Mouse (Mus musculus) heart, postnatal 14 days (tissue): ENCODE results near the gene Slit3. TPM values are rescaled to one million over a fixed set of nuclear protein-coding genes. Genes with fewer than 3 reads are reported as not detected.
A peak's percentile ranks its signal among the peaks of the same experiment; 100 is the strongest.

Experiments
- DNase-seq, 2 experiments: peaks; one replicate each; pipeline ENCODE4 v3.0.0; 2021 to 2022
- intact Hi-C: fragments of 180-260 bp; cut with DNase I; formaldehyde crosslinking; loops from one replicate; pipeline ENCODE4 v1.15.1; 2025
- long read RNA-seq, 2 experiments: library from polyadenylated mRNA; stranded (forward); transcript quantifications; one replicate each; pipeline ENCODE4 v2.0.0; 2021
- total RNA-seq, 2 experiments: library from RNA; stranded (reverse); gene quantifications; 2 replicates each; pipeline ENCODE4 v1.2.3; 2021

Gene Slit3
- 10 to 100 TPM; 12.4 to 15.7 TPM for total RNA-seq
- long read RNA-seq, experiment 1, partial matches to known transcripts: 6 of 6 reads
- long read RNA-seq, experiment 1, other reads (novel, unspliced or antisense): 0 of 6 reads
- long read RNA-seq, experiment 2, partial matches to known transcripts: 4 of 5 reads
- long read RNA-seq, experiment 2, other reads (novel, unspliced or antisense): 1 of 5 reads

DNA sequence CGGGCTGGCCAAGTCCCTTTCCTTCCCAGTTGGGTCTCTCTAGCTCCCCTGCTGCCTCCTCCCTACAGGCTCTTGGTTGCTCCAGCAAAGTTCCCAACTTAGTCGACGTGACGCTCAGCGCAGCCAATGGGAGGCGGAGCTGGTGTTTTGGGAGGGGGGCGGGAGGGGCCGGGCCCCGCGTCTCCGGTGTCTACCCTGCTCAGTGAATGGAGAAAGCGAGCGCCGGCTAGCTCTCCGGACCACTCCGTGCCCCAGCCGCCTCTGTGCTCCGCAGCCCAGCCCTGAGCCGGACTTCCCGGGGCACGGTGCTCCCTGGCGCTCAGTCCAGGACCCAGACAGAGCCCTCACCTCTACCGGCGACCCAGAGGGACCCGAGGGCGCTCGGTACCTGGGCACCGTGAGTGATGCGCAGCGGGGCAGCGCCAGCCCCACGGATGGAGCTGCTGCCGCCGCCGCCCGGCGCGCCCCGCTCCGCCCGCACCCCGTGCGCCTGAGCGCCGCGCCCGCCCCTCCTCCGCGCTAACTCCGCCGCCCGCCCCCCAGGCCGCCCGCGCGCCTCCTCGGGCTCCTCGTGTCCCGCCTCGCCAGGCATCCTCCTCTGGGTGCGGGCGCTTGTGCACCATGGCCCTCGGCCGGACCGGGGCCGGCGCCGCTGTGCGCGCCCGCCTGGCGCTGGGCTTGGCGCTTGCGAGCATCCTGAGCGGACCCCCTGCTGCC is at the start of gene Slit3:
Slit3 (plus strand) TSS at position 331 of the 717 bp plus-strand sequence.
- DNase-seq: peak; percentile 48 to 54
- intact Hi-C loops: loop anchor here (10.0 kb wide), 2 partner anchors 124 to 204 kb away; no protein-coding TSS in a partner anchor

DNA sequence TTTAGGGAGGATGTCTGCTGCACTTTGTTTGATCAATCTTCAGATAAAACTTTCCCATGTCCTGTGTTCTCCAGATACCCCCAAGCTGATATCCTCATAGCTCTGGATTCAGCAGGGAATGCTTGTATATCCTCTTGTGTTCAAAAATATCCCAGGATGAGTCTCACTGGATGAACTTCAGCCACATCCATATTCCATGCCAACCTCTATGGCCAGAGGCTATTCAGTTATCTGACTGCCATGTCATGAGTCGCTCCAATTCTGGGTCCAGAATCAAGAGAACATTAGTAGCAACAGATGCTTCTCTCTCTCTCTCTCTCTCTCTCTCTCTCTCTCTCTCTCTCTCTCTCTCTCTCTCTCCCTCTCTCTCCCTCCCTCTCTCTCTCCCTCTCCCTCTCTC is 49.6 kb upstream of the Slit3 start:
- no peak for DNase-seq
- intact Hi-C loops: no loop called here

DNA sequence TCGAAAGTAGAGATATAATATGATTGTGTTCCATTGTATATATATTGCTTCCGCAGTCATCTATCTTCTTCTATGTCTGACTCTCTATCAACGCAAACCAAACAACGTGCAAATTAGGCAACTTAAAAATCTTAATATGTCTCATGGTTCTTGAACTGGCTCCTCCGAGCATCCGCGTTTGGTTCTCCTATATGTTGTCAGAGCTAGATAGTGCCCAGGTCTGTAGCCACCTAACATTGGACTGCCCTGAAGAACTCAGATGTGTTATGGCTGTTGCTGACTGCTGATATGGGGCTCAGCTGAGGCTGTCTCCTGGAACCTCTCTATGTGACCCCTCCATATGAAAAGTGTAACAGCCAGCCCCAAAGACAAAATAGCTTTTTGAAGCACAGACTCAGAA is 45.6 kb upstream of the Slit3 start:
- intact Hi-C loops: no loop called here
- no peak for DNase-seq

DNA sequence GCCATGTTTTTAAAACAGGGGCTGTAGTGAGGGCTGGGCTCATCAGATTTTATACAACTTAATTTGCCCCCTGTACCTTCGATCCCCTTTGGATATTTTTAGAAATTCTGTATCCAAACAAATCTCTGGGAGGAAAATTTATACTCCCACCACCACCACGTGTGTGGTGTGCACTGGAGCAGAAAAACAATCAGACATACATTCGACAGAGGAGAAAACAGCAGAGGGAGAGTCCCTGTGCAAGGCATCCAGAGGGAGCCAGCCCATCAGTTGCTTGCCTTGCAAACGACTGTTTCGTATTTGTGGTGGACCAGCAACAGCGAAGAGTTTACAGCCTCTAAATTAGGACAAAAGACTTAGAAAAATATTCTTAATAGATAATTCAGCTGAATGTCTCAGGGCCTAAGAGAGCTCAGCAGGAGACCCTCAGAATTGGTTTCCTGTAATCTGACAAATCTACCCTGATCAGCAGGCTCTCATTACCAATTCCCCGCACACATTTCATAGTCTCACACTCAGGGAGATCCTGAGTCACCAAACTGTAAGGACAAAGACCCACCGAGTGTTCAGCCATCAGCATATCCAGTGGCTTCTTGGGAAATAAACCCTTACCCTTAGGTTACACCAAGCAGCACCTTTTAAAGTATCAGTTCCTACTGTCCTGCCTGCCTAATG is 40.4 kb upstream of the Slit3 start:
- no peak for DNase-seq
- intact Hi-C loops: no loop called here

DNA sequence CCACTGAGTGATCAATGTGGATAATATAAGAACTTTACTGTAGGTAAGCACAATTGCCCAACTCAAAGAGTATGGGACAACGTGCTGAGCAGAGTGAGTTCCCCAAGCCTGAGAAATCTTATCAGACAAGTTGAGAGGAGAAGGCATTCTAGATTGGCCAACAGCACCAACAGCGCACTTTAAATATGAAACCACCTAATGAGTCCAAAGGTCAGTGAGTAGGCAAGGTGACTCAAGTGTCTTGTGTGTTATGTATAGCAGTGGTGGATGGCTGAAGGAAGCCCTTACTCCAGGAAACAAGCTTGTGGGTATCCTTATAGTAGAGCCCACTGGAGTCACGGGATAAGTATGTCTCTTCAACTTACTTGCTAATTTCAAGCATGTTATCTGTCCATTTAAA is 38.7 kb upstream of the Slit3 start:
- DNase-seq: no peak

DNA sequence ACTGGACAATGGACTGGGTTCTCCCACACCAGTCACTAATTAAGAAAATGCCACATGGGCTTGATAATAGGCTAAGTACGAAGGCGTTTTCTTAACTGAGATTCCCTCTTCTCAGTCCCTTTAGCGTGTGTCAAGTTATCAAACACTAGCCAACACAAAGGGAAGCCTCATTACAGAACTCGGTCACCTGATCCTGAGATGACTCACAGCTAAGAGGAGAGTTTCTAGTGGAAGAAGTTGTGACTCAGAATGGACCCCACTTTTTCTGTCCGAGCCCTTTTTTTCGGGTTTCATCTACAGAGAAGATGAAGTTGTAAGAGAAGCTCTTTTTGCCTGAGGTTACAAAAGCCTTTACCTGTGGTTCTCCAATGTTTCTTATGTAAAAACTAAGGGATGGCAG is 38.0 kb upstream of the Slit3 start:
- no peak for DNase-seq
- intact Hi-C loops: no loop called here

More for the DNA sequence above, 38.7 kb upstream of the Slit3 start:
- intact Hi-C loops: no loop called here

DNA sequence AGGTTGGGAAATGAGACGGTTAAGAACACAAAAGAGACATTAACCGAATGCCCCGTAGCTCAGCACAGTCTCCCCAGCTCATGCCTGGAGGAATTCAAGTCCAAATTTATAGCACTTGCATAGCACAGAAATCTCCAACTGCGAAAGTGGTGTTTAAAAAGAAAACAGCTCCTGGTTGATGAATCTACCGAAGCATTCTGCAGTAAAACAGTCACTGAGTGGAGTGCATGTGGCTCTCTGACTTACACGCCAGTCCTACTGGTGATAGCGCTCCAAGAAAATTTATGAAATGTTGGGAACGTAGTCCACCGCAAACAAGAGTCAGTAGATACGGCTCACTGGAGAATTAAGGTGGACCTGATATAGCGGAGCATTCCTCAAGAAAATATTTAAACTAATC is 35.7 kb upstream of the Slit3 start:
- intact Hi-C loops: no loop called here

DNA sequence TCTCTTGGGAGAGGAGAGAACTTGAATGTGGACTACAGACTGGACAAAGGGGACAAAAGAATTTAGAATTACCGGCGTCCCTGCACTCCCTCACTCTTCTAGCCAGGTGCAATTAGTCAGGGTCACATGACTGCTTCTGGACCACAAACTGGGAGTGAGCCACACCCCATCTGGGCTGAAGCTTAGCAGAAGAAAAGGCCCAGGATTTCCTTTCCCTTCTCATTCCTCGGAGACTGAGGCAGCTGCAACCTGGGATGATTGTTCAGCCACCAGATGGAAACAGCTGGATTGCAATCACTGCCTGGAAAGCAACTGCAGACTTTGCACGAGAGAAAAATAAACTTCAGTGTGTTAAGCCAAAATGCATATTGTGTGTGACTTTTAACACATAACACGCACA is 35.0 kb upstream of the Slit3 start:
- peak; percentile 32 to 35 for DNase-seq
- intact Hi-C loops: no loop called here

More for the DNA sequence above, 35.7 kb upstream of the Slit3 start:
- no peak for DNase-seq

DNA sequence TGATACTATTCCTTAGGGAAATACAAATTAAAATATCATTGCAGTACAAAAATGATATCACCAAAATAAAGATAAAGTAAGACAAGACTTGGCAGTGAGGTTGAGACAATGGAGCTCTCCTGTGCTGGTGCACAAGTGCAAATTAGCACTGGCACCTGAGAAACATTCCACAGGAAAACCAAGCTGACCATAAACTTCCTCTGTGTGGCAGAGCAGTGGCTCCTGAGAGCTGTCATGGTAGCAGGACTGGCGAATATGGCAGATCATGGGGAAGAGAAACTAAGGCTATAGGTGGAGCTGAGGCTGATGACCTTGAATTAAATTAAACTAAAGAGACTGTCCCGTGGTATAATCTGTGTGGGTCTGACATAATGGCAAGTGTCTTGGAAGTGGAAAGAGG is 33.6 kb upstream of the Slit3 start:
- no peak for DNase-seq
- intact Hi-C loops: no loop called here

DNA sequence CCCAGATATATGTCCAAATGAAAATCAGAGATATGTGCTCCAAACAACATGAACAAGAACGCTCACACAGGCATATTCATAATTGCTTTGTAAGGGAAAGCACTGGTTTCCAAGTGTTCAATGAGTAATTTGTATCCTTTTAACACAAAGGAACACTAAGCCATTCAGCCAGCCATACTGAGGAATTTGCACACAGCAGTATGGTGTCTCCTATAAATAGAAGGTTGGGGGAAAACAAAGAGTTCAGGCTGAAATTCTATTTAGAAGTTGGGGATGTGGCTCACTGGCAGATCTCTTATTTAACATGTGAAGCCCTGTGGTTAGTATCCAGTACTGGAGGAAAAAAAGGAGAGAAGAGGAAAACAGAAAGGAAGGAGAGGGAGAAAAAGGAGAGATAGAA is 32.9 kb upstream of the Slit3 start:
- DNase-seq: no peak
- intact Hi-C loops: no loop called here

DNA sequence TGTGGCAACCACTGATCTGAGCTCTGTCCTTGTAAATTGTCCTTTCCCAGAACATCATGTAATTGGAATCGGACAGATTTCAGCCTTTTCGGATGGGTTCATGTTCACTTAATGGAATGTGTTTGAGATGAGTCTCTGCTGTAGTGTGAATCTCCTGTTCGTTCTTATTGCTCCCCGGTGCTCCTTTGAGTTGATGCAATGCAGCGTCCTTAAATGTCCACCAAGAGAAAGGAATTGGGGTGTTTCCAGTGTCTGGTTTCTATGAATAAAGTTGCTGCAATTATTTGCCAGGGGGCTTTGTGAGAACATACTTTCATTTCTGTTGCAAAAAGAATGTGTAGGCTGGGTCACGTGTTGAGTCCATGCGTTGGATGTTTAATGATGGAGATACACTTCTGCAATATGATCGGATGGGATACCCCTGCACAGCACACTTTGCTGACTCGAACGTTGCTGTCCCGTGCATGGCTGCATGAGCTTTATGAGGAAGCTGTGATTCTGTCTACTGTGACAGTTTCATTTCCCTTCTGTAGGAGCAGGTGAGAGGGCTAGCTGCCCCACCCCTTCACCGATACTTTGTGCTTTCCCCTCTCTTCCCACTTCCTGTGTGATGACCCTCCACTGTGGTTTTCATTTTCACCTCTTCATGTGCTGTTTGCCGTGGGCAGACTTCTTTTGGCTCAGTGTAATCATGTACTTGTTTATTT is 30.2 kb upstream of the Slit3 start:
- DNase-seq: no peak
- intact Hi-C loops: no loop called here

DNA sequence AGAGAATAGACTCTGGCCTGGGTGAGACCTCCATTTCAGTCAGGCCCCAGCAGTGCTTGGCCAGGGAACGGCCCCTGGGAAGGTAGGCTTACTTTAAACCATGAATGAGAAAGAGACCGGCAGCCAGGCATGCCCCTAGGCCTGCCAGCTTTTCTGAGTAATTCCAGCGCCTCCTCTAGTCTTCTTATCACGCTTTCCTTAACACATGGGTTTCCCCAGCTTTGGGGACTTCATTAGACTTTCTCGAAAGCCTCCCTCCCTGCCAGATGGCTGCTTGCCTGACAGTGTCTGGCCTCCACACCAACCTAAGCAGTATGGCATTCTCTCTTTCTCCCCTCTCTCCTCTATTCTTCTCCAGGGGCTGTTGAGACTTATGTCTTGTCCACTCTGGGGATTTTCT is 24.5 kb upstream of the Slit3 start:
- DNase-seq: peak; percentile 10 to 11
- intact Hi-C loops: no loop called here

DNA sequence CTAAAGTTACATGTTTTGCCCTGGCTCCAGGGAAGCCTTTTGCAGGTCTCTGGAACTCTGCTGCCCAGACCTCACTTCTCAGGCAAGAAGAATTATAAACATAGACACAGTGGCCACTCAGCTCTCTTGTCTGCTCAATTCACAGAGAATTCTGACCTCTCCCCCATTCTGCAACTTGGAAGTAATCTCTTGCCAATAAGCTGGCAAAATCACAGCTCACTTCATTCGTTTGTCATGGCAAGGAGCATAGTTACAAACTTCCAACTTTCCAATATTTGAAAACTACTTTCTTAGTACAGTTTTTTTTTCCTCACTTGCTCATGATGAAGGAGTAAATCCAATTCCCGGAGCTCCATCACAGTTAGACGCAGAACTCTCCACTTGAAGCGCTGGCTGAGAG is 11.2 kb upstream of the Slit3 start:
- no peak for DNase-seq
- intact Hi-C loops: no loop called here

DNA sequence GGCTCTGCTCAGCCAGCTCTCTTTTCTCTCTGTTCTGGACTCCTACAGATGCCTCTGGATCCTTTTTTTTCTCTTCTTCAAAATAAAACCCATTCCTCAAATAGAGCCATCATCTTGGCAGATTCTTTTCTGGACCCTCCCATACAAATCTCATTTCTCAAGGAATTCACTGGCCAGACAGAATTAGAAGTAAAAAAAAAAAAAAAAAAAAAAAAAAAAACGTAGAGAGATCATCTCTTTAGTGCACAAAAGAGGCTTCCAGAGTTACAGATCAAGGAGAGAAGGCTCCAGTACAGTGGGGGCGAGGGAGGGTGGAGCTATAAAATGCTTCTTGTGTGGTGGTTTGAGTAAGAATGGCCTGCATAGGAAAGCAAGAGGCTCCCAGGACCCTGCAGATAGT is 10.2 kb upstream of the Slit3 start:
- intact Hi-C loops: no loop called here
- DNase-seq: no peak

DNA sequence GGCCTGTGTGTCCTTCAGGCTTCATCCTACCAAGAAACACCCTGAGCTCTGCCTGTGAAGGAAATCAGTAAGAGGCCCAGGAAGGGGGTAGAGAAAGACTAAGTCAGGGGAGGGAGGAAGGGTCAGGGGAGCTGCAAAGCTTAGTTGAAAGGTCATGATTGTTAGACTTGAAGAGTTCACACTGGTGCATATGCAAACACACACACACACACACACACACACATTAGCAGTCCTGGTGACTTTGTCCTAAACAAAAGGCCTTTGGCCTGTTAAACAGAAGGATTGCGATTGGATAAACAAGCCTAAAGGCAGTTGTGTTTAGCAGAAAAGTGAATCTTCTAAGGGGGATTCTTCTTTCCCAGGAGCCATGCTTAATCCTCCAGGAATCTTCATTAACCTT is 7.7 kb upstream of the Slit3 start:
- no peak for DNase-seq
- intact Hi-C loops: no loop called here

DNA sequence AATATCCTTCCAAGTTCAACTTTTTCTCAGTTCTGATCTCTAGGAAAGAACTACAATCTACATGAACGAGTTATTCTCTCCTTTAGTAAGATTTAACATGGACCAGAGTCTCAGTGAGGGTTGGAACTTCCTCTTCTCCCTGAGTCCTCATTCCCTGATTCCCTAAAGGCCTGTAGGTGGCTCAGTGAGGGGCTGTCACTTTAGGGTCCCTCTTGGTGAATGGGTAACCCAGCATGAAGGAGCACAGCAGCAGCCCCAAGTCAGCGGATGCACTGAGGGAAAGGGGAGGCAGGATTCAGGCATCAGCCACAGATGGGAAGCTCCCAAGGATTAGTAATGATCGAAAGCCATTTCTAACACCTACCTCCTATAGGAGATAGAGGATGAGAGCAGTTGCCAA is 4.6 kb upstream of the Slit3 start:
- intact Hi-C loops: loop anchor here (5.0 kb wide), 3 partner anchors 234 to 576 kb away; no protein-coding TSS in a partner anchor
- DNase-seq: no peak

DNA sequence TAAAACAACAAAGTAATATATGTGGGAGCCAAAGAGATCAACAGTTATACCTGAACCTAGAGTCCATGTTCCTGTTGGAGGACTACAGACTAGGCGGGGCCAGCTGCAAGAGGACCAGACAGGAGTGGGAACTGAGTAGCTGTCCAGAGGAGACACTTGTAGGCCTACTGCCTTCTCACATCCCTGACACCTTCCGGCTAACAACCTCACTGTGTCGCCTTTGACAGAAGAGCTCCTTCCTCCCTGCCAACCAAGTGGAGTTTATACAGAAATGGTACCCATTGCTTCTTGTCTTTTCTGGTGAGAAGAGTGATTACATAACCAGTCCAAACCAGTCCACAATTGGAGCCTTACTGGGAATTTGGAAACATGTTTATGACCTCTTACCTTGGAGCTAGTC is 3.2 kb upstream of the Slit3 start:
- no peak for DNase-seq
- intact Hi-C loops: loop anchor here (2.0 to 5.0 kb wide), 4 partner anchors 236 to 574 kb away; no protein-coding TSS in a partner anchor

DNA sequence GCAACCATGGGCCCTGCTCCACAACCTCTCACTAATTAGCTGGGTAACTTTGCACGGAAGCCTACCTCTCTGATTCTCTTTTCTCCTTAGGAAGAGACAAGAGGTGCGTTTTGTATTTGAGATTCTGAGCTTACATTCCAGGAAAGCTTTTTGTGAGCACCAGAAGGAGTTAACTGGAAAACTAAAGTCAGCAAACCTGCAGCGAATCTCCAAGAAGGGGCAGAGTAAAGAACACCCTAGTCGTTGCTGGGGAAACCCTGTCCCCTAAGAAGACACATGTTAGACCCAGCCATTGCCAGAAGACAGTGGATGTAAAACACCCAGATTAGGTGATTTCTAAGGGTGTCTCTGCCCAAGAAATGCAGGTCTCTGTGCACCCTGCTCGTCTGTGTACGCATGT is 2.3 kb upstream of the Slit3 start:
- DNase-seq: no peak
- intact Hi-C loops: loop anchor here (2.0 to 5.0 kb wide), 4 partner anchors 236 to 574 kb away; no protein-coding TSS in a partner anchor

DNA sequence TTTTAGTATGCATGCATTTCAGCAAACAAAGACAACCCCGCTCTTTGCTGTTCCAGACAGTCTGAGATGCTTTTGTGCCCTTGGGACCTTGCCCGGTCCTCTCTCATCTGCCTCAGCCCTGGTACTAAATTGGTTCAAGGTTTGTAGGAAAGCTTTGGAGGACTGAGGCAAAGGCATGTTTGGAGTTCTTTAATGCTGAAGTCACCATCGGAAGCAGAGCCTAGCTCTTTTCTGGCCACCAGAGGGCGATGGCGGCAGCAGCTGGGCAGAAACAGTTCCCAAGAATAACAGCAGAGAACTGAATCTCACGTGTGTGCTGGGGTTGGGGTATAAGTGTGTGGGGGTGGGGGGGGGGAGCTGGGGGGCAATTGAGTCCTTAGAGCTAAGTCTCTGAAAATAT is 1.7 kb upstream of the Slit3 start:
- intact Hi-C loops: loop anchor here (2.0 to 5.0 kb wide), 4 partner anchors 237 to 573 kb away; no protein-coding TSS in a partner anchor
- DNase-seq: peak; percentile 78 to 86

DNA sequence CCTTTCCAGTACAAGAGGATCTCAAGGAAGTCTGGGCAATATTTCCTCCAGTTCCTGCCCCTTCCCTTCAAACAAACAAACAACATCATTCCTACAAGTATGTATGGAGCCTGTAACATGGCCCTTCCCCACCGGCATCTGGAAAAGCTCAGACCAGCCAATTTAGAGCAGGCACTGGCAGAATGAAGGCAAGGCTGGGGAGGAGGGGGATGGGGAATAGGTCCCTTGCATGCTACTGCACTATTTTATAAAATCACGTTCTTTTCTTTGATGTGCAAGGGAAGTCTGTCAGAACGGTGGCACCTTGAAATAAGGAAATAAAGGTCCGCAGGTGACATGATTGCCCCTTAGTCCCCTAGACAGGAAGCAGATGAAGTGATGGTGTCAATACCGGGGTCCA is 948 bp upstream of the Slit3 start:
- intact Hi-C loops: loop anchor here (10.0 kb wide), 2 partner anchors 125 to 205 kb away; no protein-coding TSS in a partner anchor
- no peak for DNase-seq

DNA sequence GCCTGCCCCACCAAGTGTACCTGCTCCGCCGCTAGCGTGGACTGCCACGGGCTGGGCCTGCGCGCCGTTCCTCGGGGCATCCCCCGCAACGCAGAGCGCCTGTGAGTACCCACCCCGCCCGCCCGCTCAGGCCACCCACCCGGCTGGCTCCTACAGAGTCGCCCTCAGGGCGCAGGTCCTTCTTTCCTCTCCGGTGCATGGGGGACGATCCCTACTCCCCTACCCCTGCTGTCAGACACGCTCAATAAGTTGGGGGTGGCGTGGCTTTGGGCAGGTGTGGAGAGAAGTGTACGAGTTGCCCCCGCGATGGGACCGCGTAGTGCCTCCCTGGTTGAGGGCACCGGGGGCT is 561 bp downstream of the Slit3 start:
- intact Hi-C loops: loop anchor here (10.0 kb wide), 2 partner anchors 123 to 203 kb away; no protein-coding TSS in a partner anchor
- no peak for DNase-seq
